Mouse (Mus musculus): ENCODE measurements at regions not wholly inside any gene's neighbourhood (a gene's known extent, or its start where the extent isn't known, plus 50 kb on each side); places are given as distances from the start of the nearest gene placed in this dataset.

- Histone ChIP-seq H3K4me1 (ENCODE audit: control insufficient read depth in 2 of 2, insufficient read depth in 2 of 2, low read length in 2 of 2) (peaks cover 0 to 4% of the 10 kb centered on the region in 2 experiments; a peak in 2 of 4 replicates), H3K9me3 (ENCODE audit: control insufficient read depth, low read length) (no peaks in the 10 kb centered on the region), H3K9ac (ENCODE audit: low read length) (no peak overlapping the region), H3K27ac (replicated peaks in 1 of 2; ENCODE audit: control insufficient read depth in 1 of 2, insufficient read depth in 1 of 2, low read depth in 2 of 2, low read length in 2 of 2) (no peak overlapping the region), H3K27me3 (ENCODE audit: control insufficient read depth, insufficient read depth, low read length) (no peaks in the 10 kb centered on the region), H3K4me2 (ENCODE audit: low read length) (no peak overlapping the region), H3K36me3 (ENCODE audit: control insufficient read depth, insufficient read depth, low read length) (no peaks in the 10 kb centered on the region), H3K4me3 (ENCODE audit: control insufficient read depth in 1 of 2, insufficient read depth in 1 of 2, low read depth in 1 of 2, low read length in 2 of 2) (no peak overlapping the region)
- 64% methylated on average over 6 of the region's 6 CpGs for WGBS
- no peak for ATAC-seq (ENCODE audit: insufficient number of reproducible peaks, insufficient read depth, low FRiP score, low read depth)
These were observed 65.8 kb upstream of the 4930432M17Rik start for GRCm38 (mm10) chr3:121604737-121605136.

- Histone ChIP-seq H3K27ac (replicated peaks in 1 of 2; ENCODE audit: control insufficient read depth in 1 of 2, insufficient read depth in 1 of 2, low read depth in 2 of 2, low read length in 2 of 2) (no peak overlapping the region), H3K4me2 (ENCODE audit: low read length) (no peak overlapping the region)
- peak; percentile 43; the same call in 1 of the 2 replicates for ATAC-seq (ENCODE audit: insufficient number of reproducible peaks, insufficient read depth, low FRiP score, low read depth)
These were observed 66.5 kb upstream of the 4930432M17Rik start for GRCm38 (mm10) chr3:121604081-121604480.

GRCm38 (mm10) chr3:121602826-121603370 is 67.7 kb upstream of the 4930432M17Rik start:
- WGBS: 85% methylated on average over 10 of the region's 10 CpGs
- Histone ChIP-seq H3K9ac (ENCODE audit: low read length) (no peak overlapping the region), H3K9me3 (ENCODE audit: control insufficient read depth, low read length) (no peaks in the 10 kb centered on the region), H3K27ac (replicated peaks in 1 of 2; ENCODE audit: control insufficient read depth in 1 of 2, insufficient read depth in 1 of 2, low read depth in 2 of 2, low read length in 2 of 2) (no peak overlapping the region), H3K4me2 (ENCODE audit: low read length) (no peak overlapping the region), H3K4me3 (ENCODE audit: control insufficient read depth in 1 of 2, insufficient read depth in 1 of 2, low read depth in 1 of 2, low read length in 2 of 2) (no peak overlapping the region), H3K4me1 (ENCODE audit: control insufficient read depth in 2 of 2, insufficient read depth in 2 of 2, low read length in 2 of 2) (peaks cover 0 to 4% of the 10 kb centered on the region in 2 experiments; a peak in 2 of 4 replicates), H3K27me3 (ENCODE audit: control insufficient read depth, insufficient read depth, low read length) (no peaks in the 10 kb centered on the region), H3K36me3 (ENCODE audit: control insufficient read depth, insufficient read depth, low read length) (no peaks in the 10 kb centered on the region)
- ATAC-seq (ENCODE audit: insufficient number of reproducible peaks, insufficient read depth, low FRiP score, low read depth): no peak

More at GRCm38 (mm10) chr3:121604081-121604480, 66.5 kb upstream of the 4930432M17Rik start:
- no peaks in the 10 kb centered on the region for H3K27me3 ChIP-seq (ENCODE audit: control insufficient read depth, insufficient read depth, low read length)
- no peak overlapping the region for H3K4me3 ChIP-seq (ENCODE audit: control insufficient read depth in 1 of 2, insufficient read depth in 1 of 2, low read depth in 1 of 2, low read length in 2 of 2)
- H3K4me1 ChIP-seq (ENCODE audit: control insufficient read depth in 2 of 2, insufficient read depth in 2 of 2, low read length in 2 of 2): peaks cover 0 to 4% of the 10 kb centered on the region in 2 experiments; a peak in 2 of 4 replicates
- H3K9ac ChIP-seq (ENCODE audit: low read length): no peak overlapping the region
- WGBS: 81% methylated on average over 9 of the region's 9 CpGs
- H3K9me3 ChIP-seq (ENCODE audit: control insufficient read depth, low read length): no peaks in the 10 kb centered on the region
- H3K36me3 ChIP-seq (ENCODE audit: control insufficient read depth, insufficient read depth, low read length): no peaks in the 10 kb centered on the region

GRCm38 (mm10) chr3:121602082-121602561 is 68.4 kb upstream of the 4930432M17Rik start:
- no peak overlapping the region for H3K4me3 ChIP-seq (ENCODE audit: control insufficient read depth in 1 of 2, insufficient read depth in 1 of 2, low read depth in 1 of 2, low read length in 2 of 2)
- no peaks in the 10 kb centered on the region for H3K27me3 ChIP-seq (ENCODE audit: control insufficient read depth, insufficient read depth, low read length)
- no peak overlapping the region for H3K9ac ChIP-seq (ENCODE audit: low read length)
- peaks cover 0 to 4% of the 10 kb centered on the region in 2 experiments; a peak in 2 of 4 replicates for H3K4me1 ChIP-seq (ENCODE audit: control insufficient read depth in 2 of 2, insufficient read depth in 2 of 2, low read length in 2 of 2)
- no peaks in the 10 kb centered on the region for H3K36me3 ChIP-seq (ENCODE audit: control insufficient read depth, insufficient read depth, low read length)
- no peaks in the 10 kb centered on the region for H3K9me3 ChIP-seq (ENCODE audit: control insufficient read depth, low read length)
- no peak overlapping the region for H3K4me2 ChIP-seq (ENCODE audit: low read length)
- ATAC-seq (ENCODE audit: insufficient number of reproducible peaks, insufficient read depth, low FRiP score, low read depth): no peak
- H3K27ac ChIP-seq (replicated peaks in 1 of 2; ENCODE audit: control insufficient read depth in 1 of 2, insufficient read depth in 1 of 2, low read depth in 2 of 2, low read length in 2 of 2): no peak overlapping the region
- 52% methylated on average over 8 of the region's 8 CpGs for WGBS

- Histone ChIP-seq H3K27me3 (ENCODE audit: control insufficient read depth, insufficient read depth, low read length) (no peaks in the 10 kb centered on the region), H3K9me3 (ENCODE audit: control insufficient read depth, low read length) (no peaks in the 10 kb centered on the region), H3K36me3 (ENCODE audit: control insufficient read depth, insufficient read depth, low read length) (no peaks in the 10 kb centered on the region), H3K27ac (replicated peaks in 1 of 2; ENCODE audit: control insufficient read depth in 1 of 2, insufficient read depth in 1 of 2, low read depth in 2 of 2, low read length in 2 of 2) (no peak overlapping the region), H3K4me3 (ENCODE audit: control insufficient read depth in 1 of 2, insufficient read depth in 1 of 2, low read depth in 1 of 2, low read length in 2 of 2) (no peak overlapping the region), H3K4me2 (ENCODE audit: low read length) (no peak overlapping the region), H3K9ac (ENCODE audit: low read length) (no peak overlapping the region), H3K4me1 (ENCODE audit: control insufficient read depth in 2 of 2, insufficient read depth in 2 of 2, low read length in 2 of 2) (peaks cover 0 to 4% of the 10 kb centered on the region in 2 experiments; a peak in 2 of 4 replicates)
- ATAC-seq (ENCODE audit: insufficient number of reproducible peaks, insufficient read depth, low FRiP score, low read depth): no peak
- WGBS: 67% methylated on average over 10 of the region's 10 CpGs
These were observed 68.6 kb upstream of the Slc44a3 start for GRCm38 (mm10) chr3:121600841-121601240.

- Histone ChIP-seq H3K27ac (replicated peaks in 1 of 2; ENCODE audit: control insufficient read depth in 1 of 2, insufficient read depth in 1 of 2, low read depth in 2 of 2, low read length in 2 of 2) (no peak overlapping the region), H3K4me2 (ENCODE audit: low read length) (no peak overlapping the region), H3K4me3 (ENCODE audit: control insufficient read depth in 1 of 2, insufficient read depth in 1 of 2, low read depth in 1 of 2, low read length in 2 of 2) (no peak overlapping the region), H3K36me3 (ENCODE audit: control insufficient read depth, insufficient read depth, low read length) (no peaks in the 10 kb centered on the region), H3K27me3 (ENCODE audit: control insufficient read depth, insufficient read depth, low read length) (no peaks in the 10 kb centered on the region), H3K9ac (ENCODE audit: low read length) (no peak overlapping the region), H3K9me3 (ENCODE audit: control insufficient read depth, low read length) (no peaks in the 10 kb centered on the region), H3K4me1 (ENCODE audit: control insufficient read depth in 2 of 2, insufficient read depth in 2 of 2, low read length in 2 of 2) (peaks cover 0 to 4% of the 10 kb centered on the region in 2 experiments; a peak in 2 of 4 replicates)
- ATAC-seq (ENCODE audit: insufficient number of reproducible peaks, insufficient read depth, low FRiP score, low read depth): no peak
- WGBS: 86% methylated on average over 4 of the region's 4 CpGs
These were observed 68.2 kb upstream of the Slc44a3 start for GRCm38 (mm10) chr3:121600388-121600787.

- Histone ChIP-seq H3K27ac (replicated peaks in 1 of 2; ENCODE audit: control insufficient read depth in 1 of 2, insufficient read depth in 1 of 2, low read depth in 2 of 2, low read length in 2 of 2) (no peak overlapping the region), H3K4me3 (ENCODE audit: control insufficient read depth in 1 of 2, insufficient read depth in 1 of 2, low read depth in 1 of 2, low read length in 2 of 2) (no peak overlapping the region), H3K4me2 (ENCODE audit: low read length) (no peak overlapping the region), H3K9ac (ENCODE audit: low read length) (no peak overlapping the region), H3K9me3 (ENCODE audit: control insufficient read depth, low read length) (no peaks in the 10 kb centered on the region), H3K4me1 (ENCODE audit: control insufficient read depth in 2 of 2, insufficient read depth in 2 of 2, low read length in 2 of 2) (peaks cover 7 to 14% of the 10 kb centered on the region in 2 experiments; a peak in 3 of 4 replicates), H3K27me3 (ENCODE audit: control insufficient read depth, insufficient read depth, low read length) (no peaks in the 10 kb centered on the region), H3K36me3 (ENCODE audit: control insufficient read depth, insufficient read depth, low read length) (no peaks in the 10 kb centered on the region)
- 86% methylated on average over 4 of the region's 4 CpGs for WGBS
- no peak for ATAC-seq (ENCODE audit: insufficient number of reproducible peaks, insufficient read depth, low FRiP score, low read depth)
These were observed 65.8 kb upstream of the Slc44a3 start for GRCm38 (mm10) chr3:121597988-121598387.

GRCm38 (mm10) chr3:121597203-121597602 is 65.0 kb upstream of the Slc44a3 start:
- Histone ChIP-seq H3K27me3 (ENCODE audit: control insufficient read depth, insufficient read depth, low read length) (no peaks in the 10 kb centered on the region), H3K9me3 (ENCODE audit: control insufficient read depth, low read length) (no peaks in the 10 kb centered on the region), H3K4me2 (ENCODE audit: low read length) (no peak overlapping the region), H3K4me3 (ENCODE audit: control insufficient read depth in 1 of 2, insufficient read depth in 1 of 2, low read depth in 1 of 2, low read length in 2 of 2) (no peak overlapping the region), H3K9ac (ENCODE audit: low read length) (no peak overlapping the region), H3K4me1 (ENCODE audit: control insufficient read depth in 2 of 2, insufficient read depth in 2 of 2, low read length in 2 of 2) (peaks cover 6 to 14% of the 10 kb centered on the region in 2 experiments; a peak in 3 of 4 replicates), H3K36me3 (ENCODE audit: control insufficient read depth, insufficient read depth, low read length) (no peaks in the 10 kb centered on the region), H3K27ac (replicated peaks in 1 of 2; ENCODE audit: control insufficient read depth in 1 of 2, insufficient read depth in 1 of 2, low read depth in 2 of 2, low read length in 2 of 2) (no peak overlapping the region)
- WGBS: 77% methylated on average over 5 of the region's 5 CpGs
- no peak for ATAC-seq (ENCODE audit: insufficient number of reproducible peaks, insufficient read depth, low FRiP score, low read depth)
